Mouse (Mus musculus) small intestine, adult 2 months (tissue): ENCODE results near the gene Ube4a. TPM values are rescaled to one million over a fixed set of nuclear protein-coding genes. Genes with fewer than 3 reads are reported as not detected.

Source experiments
- H3K27ac ChIP-seq: fragments of 200-500 bp; 2 replicates; pipeline ENCODE4 v1.5.1; 2012; ENCODE audit warnings: low read depth, low read length, control low read depth, inconsistent platforms; ENCODE audit not compliant: insufficient read depth
- H3K27me3 ChIP-seq: fragments of 200-500 bp; 2 replicates; pipeline ENCODE4 v1.6.1; 2012; ENCODE audit warnings: mild to moderate bottlenecking, moderate library complexity, low read length, inconsistent platforms; ENCODE audit not compliant: control insufficient read depth, insufficient read depth
- H3K36me3 ChIP-seq: fragments of 200-500 bp; 2 replicates; pipeline ENCODE4 v1.6.1; 2012; ENCODE audit warnings: mild to moderate bottlenecking, low read length, control low read depth, inconsistent platforms; ENCODE audit not compliant: control insufficient read depth, insufficient read depth
- H3K4me1 ChIP-seq: fragments of 200-500 bp; 2 replicates; pipeline ENCODE4 v1.6.1; 2012; ENCODE audit warnings: low read length, inconsistent platforms, mixed read lengths; ENCODE audit not compliant: control insufficient read depth, insufficient read depth, insufficient read length
- H3K4me3 ChIP-seq: fragments of 200-500 bp; 2 replicates; pipeline ENCODE4 v1.5.1; 2012; ENCODE audit warnings: low read depth, mild to moderate bottlenecking, control low read depth, inconsistent platforms, low read length, moderate library complexity
- CTCF ChIP-seq: fragments of 200-500 bp; IDR thresholded peaks from 2 replicates; pipeline ENCODE4 v1.5.1; 2012; ENCODE audit warnings: low read depth, mild to moderate bottlenecking, control low read depth, inconsistent platforms, low read length, moderate library complexity, mixed read lengths; ENCODE audit not compliant: insufficient replicate concordance, insufficient read length; ENCODE audit errors: extremely low read depth
- POLR2A ChIP-seq: fragments of 200-500 bp; IDR thresholded peaks from 2 replicates; pipeline ENCODE4 v1.6.1; 2012; ENCODE audit warnings: low read depth, mild to moderate bottlenecking, control low read depth, inconsistent platforms, low read length, moderate library complexity
- WGBS: fragments of 180-500 bp; shearing (Covaris S2); methylation state at CpG from one replicate; pipeline ENCODE4 v1.1.7; 2018; 5-methylcytosine and 5-hydroxymethylcytosine counted together
- polyA plus RNA-seq: library from polyadenylated mRNA; depleted of rRNA; stranded (reverse); fragments of >200 nt; gene quantifications from 2 replicates; pipeline ENCODE4 v1.2.3, GENCODE M21; 2012

Ube4a gene
- polyA plus RNA-seq, 1 experiment, result 7.1 TPM

GRCm38 (mm10) chr9:44992271-44992670, 26.9 kb upstream of the Ube4a start:
- Histone ChIP-seq H3K27ac (no peak overlapping the region), H3K4me3 (no peak overlapping the region), H3K27me3 (no peaks in the 10 kb centered on the region), H3K4me1 (no peaks in the 10 kb centered on the region), H3K36me3 (no peaks in the 10 kb centered on the region)
- TF ChIP-seq CTCF (no peak), POLR2A (no peak)

GRCm38 (mm10) chr9:44991821-44992220, 26.4 kb upstream of the Ube4a start:
- Histone ChIP-seq H3K36me3 (no peaks in the 10 kb centered on the region), H3K27ac (no peak overlapping the region), H3K4me3 (no peak overlapping the region), H3K27me3 (no peaks in the 10 kb centered on the region), H3K4me1 (no peaks in the 10 kb centered on the region)
- 79% methylated on average over 2 of the region's 2 CpGs for WGBS
- TF ChIP-seq CTCF, result no peak
- no peak for TF ChIP-seq POLR2A

- Histone ChIP-seq H3K36me3 (no peaks in the 10 kb centered on the region), H3K27ac (peak overlapping the region; percentile 47), H3K4me1 (0 out of 2 replicates have a peak, but pooled peaks cover 2% of the 10 kb centered on the region), H3K4me3 (no peak overlapping the region), H3K27me3 (no peaks in the 10 kb centered on the region)
- 65% methylated on average over 5 of the region's 5 CpGs for WGBS
- no peak for TF ChIP-seq CTCF
- TF ChIP-seq POLR2A, result no peak
These were observed 21.6 kb upstream of the Ube4a start for GRCm38 (mm10) chr9:44986976-44987375.

GRCm38 (mm10) chr9:44986242-44986781, 20.9 kb upstream of the Ube4a start:
- Histone ChIP-seq H3K4me1 (0 out of 2 replicates have a peak, but pooled peaks cover 2% of the 10 kb centered on the region), H3K27ac (peak overlapping the region; percentile 75), H3K4me3 (peak overlapping the region; percentile 50), H3K27me3 (no peaks in the 10 kb centered on the region), H3K36me3 (no peaks in the 10 kb centered on the region)
- 53% methylated on average over 14 of the region's 14 CpGs for WGBS
- TF ChIP-seq POLR2A (no peak), CTCF (no peak)

- 0 out of 2 replicates have a peak, but pooled peaks cover 2% of the 10 kb centered on the region for H3K4me1 ChIP-seq
- H3K27ac ChIP-seq, result peak overlapping the region; percentile 10
- H3K36me3 ChIP-seq, result no peaks in the 10 kb centered on the region
- TF ChIP-seq POLR2A, result no peak
- no peak for TF ChIP-seq CTCF
- 71% methylated on average over 3 of the region's 3 CpGs for WGBS
- H3K4me3 ChIP-seq, result 0 out of 2 replicates have a peak overlapping the region, but pooled peaks have one; percentile 50
- H3K27me3 ChIP-seq, result no peaks in the 10 kb centered on the region
These were observed 20.3 kb upstream of the Ube4a start for GRCm38 (mm10) chr9:44985721-44986161.

- Histone ChIP-seq H3K4me3 (no peak overlapping the region), H3K36me3 (no peaks in the 10 kb centered on the region), H3K27me3 (no peaks in the 10 kb centered on the region), H3K27ac (no peak overlapping the region), H3K4me1 (0 out of 2 replicates have a peak, but pooled peaks cover 2% of the 10 kb centered on the region)
- 59% methylated on average over 2 of the region's 2 CpGs for WGBS
- TF ChIP-seq POLR2A (no peak), CTCF (no peak)
These were observed 17.6 kb upstream of the Ube4a start for GRCm38 (mm10) chr9:44983001-44983400.

GRCm38 (mm10) chr9:44982531-44982930, 17.1 kb upstream of the Ube4a start:
- WGBS, result 71% methylated on average over 3 of the region's 3 CpGs
- H3K27me3 ChIP-seq, result peaks cover 2% of the 10 kb centered on the region; the same call in 1 of the 2 replicates
- no peaks in the 10 kb centered on the region for H3K36me3 ChIP-seq
- 0 out of 2 replicates have a peak, but pooled peaks cover 2% of the 10 kb centered on the region for H3K4me1 ChIP-seq
- TF ChIP-seq POLR2A, result no peak
- no peak for TF ChIP-seq CTCF
- H3K27ac ChIP-seq, result peak overlapping the region; percentile 41
- peak overlapping the region; percentile 41; the same call in 1 of the 2 replicates for H3K4me3 ChIP-seq

- Histone ChIP-seq H3K27ac (peak overlapping the region; percentile 41), H3K4me1 (0 out of 2 replicates have a peak, but pooled peaks cover 2% of the 10 kb centered on the region), H3K27me3 (peaks cover 6% of the 10 kb centered on the region; the same call in 1 of the 2 replicates), H3K4me3 (peak overlapping the region; percentile 1; the same call in 1 of the 2 replicates), H3K36me3 (no peaks in the 10 kb centered on the region)
- 74% methylated on average over 8 of the region's 8 CpGs for WGBS
- TF ChIP-seq CTCF, result no peak
- no peak for TF ChIP-seq POLR2A
These were observed 16.7 kb upstream of the Ube4a start for GRCm38 (mm10) chr9:44982081-44982480.
